ENCODE assay signal across 24 mouse cellular contexts in genomic region chr12:77663180-77663579, GRCm38 (mm10).
DNase-seq lines count a peak whose midpoint lies in the region; ATAC-seq and TF ChIP-seq lines count a peak whose summit lies in the region.
"Had no signal": no experiment of that assay in that cellular context is flagged by ENCODE, and none has a peak within 500 bp of the region (broad histone marks: within the 10 kb centered on the region; RNA-seq: fewer than 3 reads in every experiment).

No protein-coding gene starts in this region.

- no peak overlapping the region for H3K4me2 ChIP-seq in liver, postnatal 0 days (ENCODE audit: low read depth, low read length)
- H3K4me2 ChIP-seq: embryonic facial prominence, embryonic 15.5 days; forebrain, embryonic 15.5 days; hindbrain, embryonic 15.5 days; intestine, embryonic 15.5 days; limb, embryonic 12.5 days; liver, embryonic 11.5 days; midbrain, embryonic 13.5 days; neural tube, embryonic 12.5 days had no signal

- H3K4me3 ChIP-seq in liver, postnatal 0 days (ENCODE audit: low read depth, low read length), result no peak overlapping the region
- H3K4me3 ChIP-seq: embryonic facial prominence, embryonic 15.5 days; forebrain, embryonic 15.5 days; heart, embryonic 10.5 days; hindbrain, embryonic 15.5 days; intestine, embryonic 15.5 days; limb, embryonic 12.5 days; midbrain, embryonic 13.5 days; neural tube, embryonic 12.5 days had no signal

- no peak overlapping the region for H3K9ac ChIP-seq in liver, postnatal 0 days (replicated peaks)
- H3K9ac ChIP-seq: embryonic facial prominence, embryonic 15.5 days; forebrain, embryonic 15.5 days; hindbrain, embryonic 15.5 days; intestine, embryonic 15.5 days; limb, embryonic 12.5 days; midbrain, embryonic 13.5 days; neural tube, embryonic 12.5 days had no signal

- H3K9me3 ChIP-seq in liver, postnatal 0 days (ENCODE audit: low read length), result no peaks in the 10 kb centered on the region
- H3K9me3 ChIP-seq: embryonic facial prominence, embryonic 15.5 days; forebrain, embryonic 15.5 days; heart, embryonic 10.5 days; hindbrain, embryonic 15.5 days; intestine, embryonic 15.5 days; limb, embryonic 12.5 days; midbrain, embryonic 13.5 days; neural tube, embryonic 12.5 days had no signal

- ATAC-seq in liver, postnatal 0 days, result no peak
- ATAC-seq: forebrain, embryonic 15.5 days; midbrain, embryonic 13.5 days had no signal

- no peaks in the 10 kb centered on the region for H3K4me1 ChIP-seq in liver, postnatal 0 days (ENCODE audit: insufficient read depth)
- H3K4me1 ChIP-seq: embryonic facial prominence, embryonic 15.5 days; forebrain, embryonic 15.5 days; midbrain, embryonic 13.5 days; neural tube, embryonic 12.5 days had no signal

- no peaks in the 10 kb centered on the region for H3K27me3 ChIP-seq in liver, postnatal 0 days (ENCODE audit: insufficient read depth, low read length)
- H3K27me3 ChIP-seq: embryonic facial prominence, embryonic 15.5 days; forebrain, embryonic 15.5 days; hindbrain, embryonic 15.5 days; intestine, embryonic 15.5 days; neural tube, embryonic 12.5 days had no signal

- TF ChIP-seq CTCF in liver, postnatal 0 days (IDR thresholded peaks at IDR 0.05; ENCODE audit: low read depth), result no peak

- TF ChIP-seq EP300 in liver, postnatal 0 days (IDR thresholded peaks at IDR 0.05; ENCODE audit: low read depth), result no peak

- intact Hi-C loops in left cerebral cortex, postnatal 10 days (cut with DNase I), result loop anchor here (10.0 kb wide), 1 partner anchor 88 kb away; no protein-coding TSS in a partner anchor
- intact Hi-C loops in left cerebral cortex, postnatal 14 days (cut with DNase I), result no loop called here

- DNase-seq in left cerebral cortex, adult 9 months (ENCODE audit: low spot score in 2 of 2), result peak; percentile 16 to 68
- no peak for DNase-seq in left cerebral cortex, postnatal 10 days (ENCODE audit: extremely low spot score in 1 of 2, low spot score in 2 of 2)
- peak; percentile 20 for DNase-seq in 3T3-L1 (ENCODE audit: low read depth, low spot score)
- peak; percentile 51 for DNase-seq in Muller cell, postnatal 12 days (ENCODE audit: inconsistent ontology term)
- DNase-seq in left cerebral cortex, postnatal 14 days (ENCODE audit: low spot score in 2 of 2), result peak; percentile 9 to 23
- DNase-seq in urinary bladder, postnatal 10 days (ENCODE audit: low spot score), result no peak
- no peak for DNase-seq in natural killer cell, adult 2 months (ENCODE audit: low spot score in 2 of 2)
- DNase-seq in liver, postnatal 0 days, result no peak
- DNase-seq: adrenal gland, postnatal 14 days; cerebellum, adult 9-10 months; gastrocnemius, postnatal 36 days; heart, postnatal 4 days; kidney, adult 8-10 months; kidney, postnatal 14 days; lung, adult 2 months had no signal

- no peaks in the 10 kb centered on the region for H3K36me3 ChIP-seq in liver, postnatal 0 days (replicated peaks; ENCODE audit: insufficient read depth, low read length)
- H3K36me3 ChIP-seq: embryonic facial prominence, embryonic 15.5 days; forebrain, embryonic 15.5 days; heart, embryonic 10.5 days; hindbrain, embryonic 15.5 days; intestine, embryonic 15.5 days; limb, embryonic 12.5 days; midbrain, embryonic 13.5 days; neural tube, embryonic 12.5 days had no signal

- H3K27ac ChIP-seq in liver, postnatal 0 days (ENCODE audit: low read depth), result no peak overlapping the region
- H3K27ac ChIP-seq: embryonic facial prominence, embryonic 15.5 days; forebrain, embryonic 15.5 days; heart, embryonic 10.5 days; hindbrain, embryonic 15.5 days; intestine, embryonic 15.5 days; limb, embryonic 12.5 days; midbrain, embryonic 13.5 days; neural tube, embryonic 12.5 days had no signal

- WGBS in liver, postnatal 0 days (ENCODE audit: insufficient replicate concordance), result 77% methylated on average over 3 of the region's 3 CpGs

Comparison
In these comparisons a context has a peak if more than half of its experiments do, and no peak if none do; other contexts are left out.
1. DNase-seq: peak in left cerebral cortex, adult 9 months (2 of 2), 3T3-L1 (single experiment), Muller cell, postnatal 12 days (single experiment) and left cerebral cortex, postnatal 14 days (2 of 2); none in left cerebral cortex, postnatal 10 days (0 of 2), urinary bladder, postnatal 10 days (single experiment), natural killer cell, adult 2 months (0 of 2) and liver, postnatal 0 days (single experiment).